Mouse (Mus musculus) midbrain, postnatal 0 days (tissue): ENCODE data around the gene Picalm. TPM values are rescaled to one million over a fixed set of nuclear protein-coding genes. Genes with fewer than 3 reads are reported as not detected.
A peak's percentile ranks its signal among the peaks of the same experiment; 100 is the strongest.

Source experiments
- ATAC-seq: fragments of 200-750 bp; cut with Nextera tagmentation; 2 replicates; pipeline ENCODE4 v1.8.0; 2017; ENCODE audit warnings: moderate number of reproducible peaks, mild to moderate bottlenecking, moderate TSS enrichment, moderate library complexity; ENCODE audit not compliant: low FRiP score
- DNase-seq: peaks from one replicate; pipeline ENCODE4 v3.0.0-alpha.2; 2015; ENCODE audit warnings: low spot score
- H3K27ac ChIP-seq: fragments of 300-500 bp; sonication (generic); 2 replicates; pipeline ENCODE4 v1.5.1; 2014; ENCODE audit warnings: low read depth, mild to moderate bottlenecking, low read length, mixed read lengths
- H3K27me3 ChIP-seq: fragments of 300-500 bp; sonication (generic); 2 replicates; pipeline ENCODE4 v1.6.1; 2014; ENCODE audit warnings: low read length, control low read depth, mixed read lengths; ENCODE audit not compliant: insufficient read depth
- H3K36me3 ChIP-seq: fragments of 300-500 bp; sonication (generic); 2 replicates; pipeline ENCODE4 v1.6.1; 2014; ENCODE audit warnings: low read length, control low read depth, mixed read lengths; ENCODE audit not compliant: insufficient read depth
- H3K4me1 ChIP-seq: fragments of 300-500 bp; sonication (generic); 2 replicates; pipeline ENCODE4 v1.6.1; 2014; ENCODE audit warnings: mild to moderate bottlenecking, control low read depth, antibody characterized with exemption, low read length, mixed read lengths; ENCODE audit not compliant: insufficient read depth
- H3K4me2 ChIP-seq: fragments of 300-500 bp; sonication (generic); 2 replicates; pipeline ENCODE4 v1.6.1; 2014; ENCODE audit warnings: low read depth, mild to moderate bottlenecking, low read length, mixed read lengths; ENCODE audit not compliant: poor library complexity, severe bottlenecking
- H3K4me3 ChIP-seq: fragments of 300-500 bp; sonication (generic); 2 replicates; pipeline ENCODE4 v1.5.1; 2014; ENCODE audit warnings: low read depth, mild to moderate bottlenecking, low read length, moderate library complexity
- H3K9ac ChIP-seq: fragments of 300-500 bp; sonication (generic); replicated peaks from 2 replicates; pipeline ENCODE4 v1.6.1; 2014; ENCODE audit warnings: mild to moderate bottlenecking, low read length, moderate library complexity, mixed read lengths; ENCODE audit not compliant: poor library complexity, severe bottlenecking
- H3K9me3 ChIP-seq: fragments of 300-500 bp; sonication (generic); 2 replicates; pipeline ENCODE4 v1.6.1; 2016; ENCODE audit warnings: low read length, control low read depth
- CTCF ChIP-seq: IDR thresholded peaks from 2 replicates; pipeline ENCODE4 v1.5.1; 2016; ENCODE audit warnings: antibody characterized with exemption, mild to moderate bottlenecking
- WGBS: fragments of 180-500 bp; shearing (Covaris S2); extraction: QIAGEN DNeasy Blood & Tissue Kit; methylation state at CpG from one replicate; pipeline ENCODE4 v1.1.7; 2014; 5-methylcytosine and 5-hydroxymethylcytosine counted together
- polyA plus RNA-seq: library from polyadenylated mRNA; unstranded; fragments of >200 nt; fragmentation: Nextera tagmentation; extraction: Ambion mirVana; gene quantifications from 2 replicates; pipeline ENCODE4 v1.2.1, GENCODE M21; 2015
- total RNA-seq: library from RNA; depleted of rRNA; stranded (reverse); fragments of >200 nt; gene quantifications from 2 replicates; pipeline ENCODE4 v1.2.3, GENCODE M21; 2014

Gene Picalm
- total and polyA plus RNA-seq, 2 experiments from 2014 or later, result 24.8 to 173 TPM

- DNase-seq (no peak), ATAC-seq (no peak)
- H3K4me1 ChIP-seq, result no peaks in the 10 kb centered on the region
- no peak for TF ChIP-seq CTCF
- H3K9me3 ChIP-seq, result no peaks in the 10 kb centered on the region
- no peaks in the 10 kb centered on the region for H3K27me3 ChIP-seq
- H3K36me3 ChIP-seq, result peaks cover 8% of the 10 kb centered on the region; the same call in 1 of the 2 replicates
- 96% methylated on average over 2 of the region's 2 CpGs for WGBS
- H3K4me3 ChIP-seq, result no peak overlapping the region
- H3K27ac ChIP-seq, result no peak overlapping the region
- H3K4me2 ChIP-seq, result no peak overlapping the region
- no peak overlapping the region for H3K9ac ChIP-seq
These were observed 80.1 kb downstream of the Picalm start for GRCm38 (mm10) chr7:90210116-90210515.

GRCm38 (mm10) chr7:90210947-90211346 lies 80.9 kb downstream of the Picalm start:
- no peak for DNase-seq
- no peak overlapping the region for H3K4me3 ChIP-seq
- H3K9me3 ChIP-seq, result no peaks in the 10 kb centered on the region
- H3K27ac ChIP-seq, result no peak overlapping the region
- no peak for ATAC-seq
- H3K4me1 ChIP-seq, result no peaks in the 10 kb centered on the region
- no peaks in the 10 kb centered on the region for H3K27me3 ChIP-seq
- peaks cover 8% of the 10 kb centered on the region; the same call in 1 of the 2 replicates for H3K36me3 ChIP-seq
- no peak overlapping the region for H3K4me2 ChIP-seq
- H3K9ac ChIP-seq, result no peak overlapping the region
- no peak for TF ChIP-seq CTCF

GRCm38 (mm10) chr7:90216511-90216910 lies 86.5 kb downstream of the Picalm start:
- DNase-seq (peak; percentile 52), ATAC-seq (peak; percentile 54; the same call in 1 of the 2 replicates)
- 61% methylated on average over 8 of the region's 8 CpGs for whole genome bisulfite sequencing

GRCm38 (mm10) chr7:90218122-90218521 lies 88.1 kb downstream of the Picalm start:
- Histone ChIP-seq H3K4me2 (no peak overlapping the region), H3K9ac (no peak overlapping the region), H3K27me3 (no peaks in the 10 kb centered on the region), H3K4me1 (0 out of 2 replicates have a peak, but pooled peaks cover 3% of the 10 kb centered on the region), H3K4me3 (no peak overlapping the region), H3K9me3 (no peaks in the 10 kb centered on the region), H3K27ac (no peak overlapping the region), H3K36me3 (no peaks in the 10 kb centered on the region)
- 88% methylated on average over 5 of the region's 5 CpGs for WGBS
- no peak for TF ChIP-seq CTCF
- DNase-seq (no peak), ATAC-seq (no peak)

More at GRCm38 (mm10) chr7:90216511-90216910, 86.5 kb downstream of the Picalm start:
- Histone ChIP-seq H3K27me3 (no peaks in the 10 kb centered on the region), H3K9ac (no peak overlapping the region), H3K4me3 (no peak overlapping the region), H3K27ac (no peak overlapping the region), H3K4me2 (no peak overlapping the region), H3K36me3 (no peaks in the 10 kb centered on the region), H3K9me3 (no peaks in the 10 kb centered on the region), H3K4me1 (0 out of 2 replicates have a peak, but pooled peaks cover 3% of the 10 kb centered on the region)
- TF ChIP-seq CTCF, result no peak

- 80% methylated on average over 2 of the region's 2 CpGs for WGBS
- DNase-seq (no peak), ATAC-seq (no peak)
- Histone ChIP-seq H3K4me1 (0 out of 2 replicates have a peak, but pooled peaks cover 2% of the 10 kb centered on the region), H3K27ac (no peak overlapping the region), H3K9ac (no peak overlapping the region), H3K4me2 (no peak overlapping the region), H3K36me3 (no peaks in the 10 kb centered on the region), H3K27me3 (no peaks in the 10 kb centered on the region), H3K4me3 (no peak overlapping the region), H3K9me3 (no peaks in the 10 kb centered on the region)
- no peak for TF ChIP-seq CTCF
These were observed 91.5 kb downstream of the Picalm start for GRCm38 (mm10) chr7:90221487-90221886.

- Histone ChIP-seq H3K27me3 (no peaks in the 10 kb centered on the region), H3K27ac (no peak overlapping the region), H3K9ac (no peak overlapping the region), H3K4me2 (no peak overlapping the region), H3K36me3 (no peaks in the 10 kb centered on the region), H3K9me3 (no peaks in the 10 kb centered on the region), H3K4me3 (no peak overlapping the region), H3K4me1 (no peaks in the 10 kb centered on the region)
- ATAC-seq, result no peak
- WGBS, result 85% methylated on average over 4 of the region's 4 CpGs
- no peak for TF ChIP-seq CTCF
- no peak for DNase-seq
These were observed 98.1 kb downstream of the Picalm start for GRCm38 (mm10) chr7:90228075-90228474.
